10 mouse cellular contexts compared by ENCODE assay signal in the genomic region with DNA sequence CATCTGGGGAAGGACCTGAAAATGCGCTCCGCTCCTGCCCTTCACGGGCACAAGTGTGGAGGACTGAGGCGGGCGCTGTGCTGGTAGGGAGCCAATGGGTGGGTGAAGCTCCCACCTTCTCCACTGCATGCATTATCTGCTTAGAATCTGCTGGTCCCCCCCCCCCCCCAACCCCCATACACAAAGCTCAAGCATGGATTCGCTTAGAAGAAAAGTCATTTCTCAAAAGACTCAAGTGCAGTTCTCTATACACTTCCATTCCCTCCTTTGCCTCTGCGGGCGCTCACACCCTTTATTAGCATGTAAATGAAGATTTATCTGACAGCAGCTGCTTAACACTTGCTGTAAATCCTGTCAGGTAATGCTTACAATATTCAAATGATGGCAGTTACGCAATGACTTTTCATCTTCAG.
DNase-seq lines count a peak whose midpoint lies in the region; ATAC-seq lines count a peak whose summit lies in the region.
"Had no signal": no experiment of that assay in that cellular context is flagged by ENCODE, and none has a peak within 500 bp of the region (broad histone marks: within the 10 kb centered on the region; RNA-seq: fewer than 3 reads in every experiment).

No protein-coding gene starts in this region.

- ATAC-seq in heart, embryonic 14.5 days (ENCODE audit: insufficient number of reproducible peaks, insufficient read depth, low FRiP score, low read depth) = no peak
- ATAC-seq in forebrain, embryonic 12.5 days (ENCODE audit: low FRiP score) = peak; percentile 58
- ATAC-seq in midbrain, embryonic 11.5 days (ENCODE audit: low FRiP score) = peak; percentile 70
- ATAC-seq in erythroid progenitor cell, adult 5-6 weeks (replicated peaks; ENCODE audit: low FRiP score, poor library complexity, severe bottlenecking) = no peak

- 0 out of 2 replicates have a peak overlapping the region, but pooled peaks have one; percentile 30 for H3K9ac ChIP-seq in heart, embryonic 14.5 days (ENCODE audit: low read length)
- no peak overlapping the region for H3K9ac ChIP-seq in forebrain, embryonic 12.5 days
- no peak overlapping the region for H3K9ac ChIP-seq in midbrain, embryonic 11.5 days (ENCODE audit: low read length)
- H3K9ac ChIP-seq: liver, embryonic 15.5 days had no signal

- 0 out of 4 replicates have a peak, but pooled peaks cover 0 to 6% of the 10 kb centered on the region in 2 experiments for H3K4me1 ChIP-seq in heart, embryonic 14.5 days (ENCODE audit: control insufficient read depth in 2 of 2, insufficient read depth in 2 of 2, low read length in 2 of 2)
- H3K4me1 ChIP-seq in forebrain, embryonic 12.5 days = peaks cover 7% of the 10 kb centered on the region
- H3K4me1 ChIP-seq in midbrain, embryonic 11.5 days (ENCODE audit: control insufficient read depth, insufficient read depth, low read length) = no peaks in the 10 kb centered on the region
- H3K4me1 ChIP-seq: liver, embryonic 15.5 days had no signal

- H3K27ac ChIP-seq in heart, embryonic 14.5 days (replicated peaks in 1 of 2; ENCODE audit: control insufficient read depth in 1 of 2, insufficient read depth in 1 of 2, low read depth in 2 of 2, low read length in 2 of 2) = no peak overlapping the region
- no peak overlapping the region for H3K27ac ChIP-seq in forebrain, embryonic 12.5 days
- H3K27ac ChIP-seq in midbrain, embryonic 11.5 days (ENCODE audit: low read depth, low read length) = no peak overlapping the region
- H3K27ac ChIP-seq: liver, embryonic 15.5 days had no signal

- peak overlapping the region in 1 of 2 experiments; percentile 4; a peak in 1 of 4 replicates for H3K4me3 ChIP-seq in heart, embryonic 14.5 days (ENCODE audit: control insufficient read depth in 1 of 2, insufficient read depth in 1 of 2, low read depth in 1 of 2, low read length in 2 of 2)
- H3K4me3 ChIP-seq in forebrain, embryonic 12.5 days (replicated peaks) = peak overlapping the region; percentile 7; the same call in 1 of the 2 replicates
- H3K4me3 ChIP-seq in midbrain, embryonic 11.5 days (ENCODE audit: low read depth, low read length) = no peak overlapping the region; the same call in 1 of the 2 replicates
- H3K4me3 ChIP-seq: liver, embryonic 15.5 days had no signal

- H3K4me2 ChIP-seq in heart, embryonic 14.5 days (ENCODE audit: low read length) = peak overlapping the region; percentile 56
- H3K4me2 ChIP-seq in forebrain, embryonic 12.5 days = peak overlapping the region; percentile 37
- H3K4me2 ChIP-seq in midbrain, embryonic 11.5 days = peak overlapping the region; percentile 31
- H3K4me2 ChIP-seq: liver, embryonic 15.5 days had no signal

- no peaks in the 10 kb centered on the region for H3K9me3 ChIP-seq in heart, embryonic 14.5 days (ENCODE audit: control insufficient read depth, low read length)
- no peaks in the 10 kb centered on the region for H3K9me3 ChIP-seq in forebrain, embryonic 12.5 days
- H3K9me3 ChIP-seq in midbrain, embryonic 11.5 days (ENCODE audit: control insufficient read depth, low read length) = no peaks in the 10 kb centered on the region
- H3K9me3 ChIP-seq: liver, embryonic 15.5 days had no signal

- WGBS in heart, embryonic 14.5 days = 27% methylated on average over 9 of the region's 9 CpGs
- 13% methylated on average over 9 of the region's 9 CpGs for WGBS in forebrain, embryonic 12.5 days
- WGBS in midbrain, embryonic 11.5 days = 17% methylated on average over 9 of the region's 9 CpGs

- no peaks in the 10 kb centered on the region for H3K36me3 ChIP-seq in heart, embryonic 14.5 days (ENCODE audit: control insufficient read depth, insufficient read depth, low read length)
- no peaks in the 10 kb centered on the region for H3K36me3 ChIP-seq in forebrain, embryonic 12.5 days (replicated peaks)
- no peaks in the 10 kb centered on the region for H3K36me3 ChIP-seq in midbrain, embryonic 11.5 days (ENCODE audit: control insufficient read depth, insufficient read depth, low read length)
- H3K36me3 ChIP-seq: liver, embryonic 15.5 days had no signal

- DNase-seq in heart, adult 18-20 months = no peak
- DNase-seq in R1 (ENCODE audit: low read depth, low spot score) = peak; percentile 58
- peak; percentile 86 for DNase-seq in midbrain, embryonic 11.5 days (ENCODE audit: low spot score, missing footprints)
- DNase-seq in layer of hippocampus, adult 9-10 months (ENCODE audit: low spot score) = no peak
- DNase-seq in thymus, postnatal 4 days = no peak
- DNase-seq: cerebellum, adult 18-20 months had no signal

- H3K27me3 ChIP-seq in heart, embryonic 14.5 days (ENCODE audit: control insufficient read depth, insufficient read depth, low read length) = no peaks in the 10 kb centered on the region
- H3K27me3 ChIP-seq in forebrain, embryonic 12.5 days = no peaks in the 10 kb centered on the region
- no peaks in the 10 kb centered on the region for H3K27me3 ChIP-seq in midbrain, embryonic 11.5 days (ENCODE audit: control insufficient read depth, insufficient read depth, low read length)
- H3K27me3 ChIP-seq: liver, embryonic 15.5 days had no signal

Comparison
In these comparisons a context has a peak if more than half of its experiments do, and no peak if none do; other contexts are left out.
1. ATAC-seq: peak in forebrain, embryonic 12.5 days (single experiment) and midbrain, embryonic 11.5 days (single experiment); none in heart, embryonic 14.5 days (single experiment) and erythroid progenitor cell, adult 5-6 weeks (single experiment).
2. DNase-seq: peak in R1 (single experiment) and midbrain, embryonic 11.5 days (single experiment); none in heart, adult 18-20 months (0 of 2), layer of hippocampus, adult 9-10 months (single experiment) and thymus, postnatal 4 days (single experiment).
3. Peak in every context shown above with its lines, with median percentiles within 50 percentile points of each other: H3K4me2 ChIP-seq.